11 mouse cellular contexts compared by ENCODE assay signal in genomic region chr2:4949691-4950090, GRCm38 (mm10). TPM values are rescaled to one million over a fixed set of nuclear protein-coding genes. Genes with fewer than 3 reads are reported as not detected.
DNase-seq lines count a peak whose midpoint lies in the region; ATAC-seq lines count a peak whose summit lies in the region.
"Not testable (repeated sequence)": the region's sequence is repeated elsewhere in the genome, so short reads cannot be mapped to it uniquely, and the experiment has no call there.
"Had no signal": no experiment of that assay in that cellular context is flagged by ENCODE, and none has a peak within 500 bp of the region (broad histone marks: within the 10 kb centered on the region; RNA-seq: fewer than 3 reads in every experiment).

No protein-coding gene starts in this region.

- not testable (repeated sequence) for H3K4me1 ChIP-seq in hindbrain, embryonic 14.5 days (replicated peaks; ENCODE audit: control insufficient read depth, insufficient read depth, low read length)

- not testable (repeated sequence) for H3K4me2 ChIP-seq in hindbrain, embryonic 14.5 days (replicated peaks)

- not testable (repeated sequence) for H3K4me3 ChIP-seq in hindbrain, embryonic 14.5 days (replicated peaks; ENCODE audit: low read length)

- H3K27ac ChIP-seq in hindbrain, embryonic 14.5 days: not testable (repeated sequence)

- H3K36me3 ChIP-seq in hindbrain, embryonic 14.5 days (replicated peaks; ENCODE audit: control insufficient read depth, insufficient read depth): not testable (repeated sequence)

- H3K9me3 ChIP-seq in hindbrain, embryonic 14.5 days (ENCODE audit: control insufficient read depth, low read length): not testable (repeated sequence)

- H3K27me3 ChIP-seq in hindbrain, embryonic 14.5 days (ENCODE audit: control insufficient read depth, insufficient read depth, low read length): not testable (repeated sequence)

- ATAC-seq in hindbrain, embryonic 14.5 days (ENCODE audit: low FRiP score): not testable (repeated sequence)

- peak; percentile 13 for DNase-seq in hindbrain, embryonic 14.5 days (ENCODE audit: low spot score)
- peak; percentile 26 for DNase-seq in kidney, adult 11 months
- DNase-seq in kidney, adult 9 months: peak; percentile 41
- peak; percentile 9 to 18 for DNase-seq in lung, adult 18-20 months
- peak; percentile 2 for DNase-seq in lung, postnatal 25 days (ENCODE audit: low spot score)

- not testable (repeated sequence) for H3K9ac ChIP-seq in hindbrain, embryonic 14.5 days

- WGBS in hindbrain, embryonic 14.5 days: 92% methylated on average over 8 of the region's 8 CpGs

RNA-seq across cellular contexts. Expression of gene Ucma, which starts 26.2 kb away (rescaled TPM):
- polyA plus RNA-seq in hindbrain, embryonic 14.5 days (2014; fragmentation: Nextera tagmentation; extraction: Ambion mirVana): 1.4 TPM in 2 replicates
- polyA plus RNA-seq: activated CD4-positive, CD25-positive, alpha-beta regulatory T cell, adult 4 months; CD4-positive, CD25-positive, alpha-beta regulatory T cell, adult 4 months; embryonic facial prominence, embryonic 12.5 days; forebrain, embryonic 15.5 days; G1E; Patski had no signal

RNA-seq across cellular contexts. Expression of gene Phyh, which starts 30.9 kb away (rescaled TPM):
- polyA plus RNA-seq in hindbrain, embryonic 14.5 days (2014; fragmentation: Nextera tagmentation; extraction: Ambion mirVana): 82.4 and 91.5 TPM in 2 replicates
